Mouse (Mus musculus) MEL (cell line): ENCODE measurements around the gene Prmt2.

Experiments used
- CTCF ChIP-seq, 3 experiments: IDR thresholded peaks in 2 of 3; conservative IDR thresholded peaks in 1 of 3; 2 replicates each; pipeline ENCODE4 v1.5.1; 2011 to 2012; ENCODE audit warnings: low read length in 3 of 3, low read depth in 2 of 3, mild to moderate bottlenecking in 2 of 3, improper control_type of control experiment in 1 of 3, inconsistent platforms in 1 of 3, mixed read lengths in 1 of 3, moderate library complexity in 1 of 3; ENCODE audit not compliant: control insufficient read depth in 1 of 3, insufficient read depth in 1 of 3, poor library complexity in 1 of 3, severe bottlenecking in 1 of 3
- ELF1 ChIP-seq: IDR thresholded peaks from 2 replicates; pipeline ENCODE4 v1.6.1; 2014; ENCODE audit warnings: low read depth, mild to moderate bottlenecking, inconsistent platforms, low read length, improper control_type of control experiment, moderate library complexity
- POLR2A ChIP-seq, 2 experiments: IDR thresholded peaks; 2 replicates each; pipeline ENCODE4 v1.6.1; 2011 to 2012; ENCODE audit warnings: low read length in 2 of 2, mild to moderate bottlenecking in 2 of 2, control low read depth in 1 of 2, improper control_type of control experiment in 1 of 2, low read depth in 1 of 2, moderate library complexity in 1 of 2; ENCODE audit not compliant: control insufficient read depth in 1 of 2, insufficient read depth in 1 of 2, poor library complexity in 1 of 2
- RCOR1 ChIP-seq: IDR thresholded peaks from 2 replicates; pipeline ENCODE4 v1.6.1; 2012; ENCODE audit warnings: low read depth, mild to moderate bottlenecking, inconsistent platforms, low read length, improper control_type of control experiment
- ZC3H11A ChIP-seq: IDR thresholded peaks from 2 replicates; pipeline ENCODE4 v1.6.1; 2012; ENCODE audit warnings: low read depth, mild to moderate bottlenecking, inconsistent platforms, low read length, improper control_type of control experiment

GRCm38 (mm10) chr10:76257231-76257630 is 19.6 kb upstream of the Prmt2 start:
- TF ChIP-seq ZC3H11A (no peak), CTCF (IDR thresholded peaks at IDR 0.05 in 2 of 3, conservative IDR thresholded peaks at IDR 0.05 in 1 of 3; ENCODE audit: control insufficient read depth in 1 of 3, insufficient read depth in 1 of 3, low read depth in 2 of 3, low read length in 3 of 3, poor library complexity in 1 of 3, severe bottlenecking in 1 of 3) (no peak), RCOR1 (no peak), POLR2A (IDR thresholded peaks at IDR 0.05; ENCODE audit: control insufficient read depth in 1 of 2, insufficient read depth in 1 of 2, low read depth in 1 of 2, low read length in 2 of 2, poor library complexity in 1 of 2) (no peak), ELF1 (no peak)
